Mouse (Mus musculus): ENCODE measurements around the gene Ak4. TPM values are rescaled to one million over a fixed set of nuclear protein-coding genes. Genes with fewer than 3 reads are reported as not detected.
"Not testable (repeated sequence)": the region's sequence is repeated elsewhere in the genome, so short reads cannot be mapped to it uniquely, and the experiment has no call there.

Ak4 gene
- 16.5 and 16.8 TPM in 2 replicates for polyA plus RNA-seq (2016; fragmentation: Nextera tagmentation; extraction: Ambion mirVana)

GRCm38 (mm10) chr4:101419151-101419910 lies at the start of gene Ak4:
Gene Ak4 (plus strand): TSS chr4:101419277.
- peak; percentile 85 for ATAC-seq (ENCODE audit: low FRiP score, low read depth)
- under 1% methylated on average over 52 of the region's 74 CpGs for WGBS
- H3K4me1 ChIP-seq: peaks cover 8% of the 10 kb centered on the region
- H3K27me3 ChIP-seq: peaks cover 11% of the 10 kb centered on the region; the same call in 1 of the 2 replicates
- H3K9me3 ChIP-seq: no peaks in the 10 kb centered on the region
- H3K9ac ChIP-seq (replicated peaks): peak within 1 kb of the TSS; percentile 81
- H3K4me2 ChIP-seq (replicated peaks): peak within 1 kb of the TSS; percentile 98
- H3K4me3 ChIP-seq: peak within 1 kb of the TSS; percentile 74
- peak within 1 kb of the TSS; percentile 49; the same call in 1 of the 2 replicates for H3K27ac ChIP-seq (replicated peaks)
- no peaks in the 10 kb centered on the region for H3K36me3 ChIP-seq

- Histone ChIP-seq H3K9me3 (no peaks in the 10 kb centered on the region), H3K9ac (replicated peaks) (no peak overlapping the region), H3K27me3 (no peaks in the 10 kb centered on the region), H3K36me3 (no peaks in the 10 kb centered on the region), H3K4me3 (no peak overlapping the region), H3K4me2 (replicated peaks) (no peak overlapping the region), H3K27ac (replicated peaks) (no peak overlapping the region), H3K4me1 (no peaks in the 10 kb centered on the region)
- ATAC-seq (ENCODE audit: low FRiP score, low read depth): no peak
- 71% methylated on average over 4 of the region's 4 CpGs for WGBS
These were observed 49.3 kb upstream of the Ak4 start for GRCm38 (mm10) chr4:101369738-101370275.

DNA sequence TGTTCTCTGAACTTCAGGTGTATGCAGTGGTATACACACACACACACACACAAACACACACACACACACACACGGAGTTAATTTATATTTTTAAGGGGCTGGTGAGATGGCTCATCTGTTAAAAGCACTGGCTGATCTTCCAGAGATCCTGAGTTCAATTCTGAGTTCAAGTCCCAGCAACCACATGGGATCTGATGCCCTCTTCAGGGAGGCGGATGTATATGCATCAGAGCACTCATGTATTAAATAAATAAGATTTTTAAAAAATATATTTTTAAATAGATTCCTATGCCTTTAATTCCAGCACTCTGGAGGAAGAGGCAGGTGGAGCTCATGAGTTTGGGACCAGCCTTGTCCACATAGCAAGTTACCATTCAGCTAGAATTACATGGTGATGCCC lies 46.8 kb upstream of the Ak4 start:
- Histone ChIP-seq H3K27ac (replicated peaks) (no peak overlapping the region), H3K27me3 (no peaks in the 10 kb centered on the region), H3K36me3 (no peaks in the 10 kb centered on the region), H3K4me1 (no peaks in the 10 kb centered on the region), H3K4me2 (replicated peaks) (no peak overlapping the region), H3K9me3 (no peaks in the 10 kb centered on the region), H3K4me3 (no peak overlapping the region), H3K9ac (replicated peaks) (no peak overlapping the region)
- ATAC-seq (ENCODE audit: low FRiP score, low read depth): no peak
- 73% methylated on average over 2 of the region's 2 CpGs for WGBS

DNA sequence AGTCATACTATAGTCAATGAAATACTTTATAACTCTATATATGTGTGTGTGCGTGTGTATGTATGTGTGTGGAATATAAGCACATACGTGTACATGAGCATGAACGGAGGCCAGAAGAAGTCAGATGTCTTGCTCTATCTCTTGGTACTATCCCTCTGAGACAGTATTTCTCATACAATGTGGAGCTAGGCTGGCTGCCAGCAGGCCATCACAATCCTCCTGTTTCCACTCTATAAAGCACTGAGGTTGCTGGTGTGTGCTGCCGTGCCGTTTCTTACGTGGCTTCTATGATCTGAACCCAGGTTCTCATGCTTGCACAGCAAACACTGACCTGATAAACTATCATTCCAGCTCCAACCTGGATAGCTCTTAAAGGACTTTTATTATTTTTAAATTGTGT lies 46.3 kb upstream of the Ak4 start:
- ATAC-seq (ENCODE audit: low FRiP score, low read depth): no peak
- H3K4me3 ChIP-seq: no peak overlapping the region

DNA sequence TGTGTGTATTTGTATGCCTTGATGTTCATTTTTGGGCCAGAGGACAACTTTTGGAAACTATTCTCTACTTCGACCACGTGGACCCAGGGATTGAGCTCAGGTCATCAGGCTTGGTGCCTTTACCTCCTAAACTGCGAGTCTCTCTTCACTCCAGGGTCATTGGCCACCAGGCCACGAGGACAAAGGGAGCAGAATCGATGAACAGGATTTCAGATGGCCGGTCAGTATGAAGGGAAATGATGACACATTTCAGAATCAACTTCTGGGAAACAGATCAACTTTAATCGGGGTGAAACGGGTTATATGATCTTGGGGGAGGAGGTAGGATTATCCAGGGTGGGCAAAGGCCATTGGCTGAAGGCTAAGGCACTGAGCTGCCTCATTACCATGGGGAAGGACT lies 45.0 kb upstream of the Ak4 start:
- Histone ChIP-seq H3K4me1 (no peaks in the 10 kb centered on the region), H3K4me2 (replicated peaks) (no peak overlapping the region), H3K27me3 (no peaks in the 10 kb centered on the region), H3K9me3 (no peaks in the 10 kb centered on the region), H3K4me3 (no peak overlapping the region), H3K36me3 (no peaks in the 10 kb centered on the region), H3K9ac (replicated peaks) (no peak overlapping the region), H3K27ac (replicated peaks) (no peak overlapping the region)
- WGBS: 75% methylated on average over 8 of the region's 8 CpGs
- no peak for ATAC-seq (ENCODE audit: low FRiP score, low read depth)

More for the DNA sequence above, 46.3 kb upstream of the Ak4 start:
- no peaks in the 10 kb centered on the region for H3K27me3 ChIP-seq
- no peak overlapping the region for H3K9ac ChIP-seq (replicated peaks)
- no peak overlapping the region for H3K4me2 ChIP-seq (replicated peaks)
- H3K9me3 ChIP-seq: no peaks in the 10 kb centered on the region
- no peak overlapping the region for H3K27ac ChIP-seq (replicated peaks)
- 98% methylated on average over 6 of the region's 6 CpGs for WGBS
- H3K4me1 ChIP-seq: no peaks in the 10 kb centered on the region
- no peaks in the 10 kb centered on the region for H3K36me3 ChIP-seq

DNA sequence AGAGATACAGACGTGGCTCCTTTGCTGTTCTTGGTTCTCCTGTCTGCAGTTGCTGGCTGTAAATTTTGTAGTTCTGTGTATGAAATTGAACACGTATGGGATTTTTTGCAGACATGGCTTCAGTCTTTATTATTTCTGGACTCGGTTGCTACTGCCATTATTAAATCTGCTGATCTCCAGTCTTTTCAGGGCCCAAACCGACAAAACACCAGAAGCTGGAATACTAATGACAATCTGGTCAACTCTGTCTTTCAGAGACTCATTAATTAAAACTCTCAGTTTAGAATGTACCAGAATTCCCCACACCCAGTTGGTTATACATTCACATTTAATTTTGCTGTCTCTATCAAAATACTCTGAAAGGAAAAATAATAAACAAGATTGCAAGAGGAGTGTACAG lies 42.2 kb upstream of the Ak4 start:
- H3K4me1 ChIP-seq: no peaks in the 10 kb centered on the region
- H3K9ac ChIP-seq (replicated peaks): no peak overlapping the region
- 81% methylated on average over 4 of the region's 4 CpGs for WGBS
- H3K4me3 ChIP-seq: no peak overlapping the region
- H3K36me3 ChIP-seq: no peaks in the 10 kb centered on the region
- no peak for ATAC-seq (ENCODE audit: low FRiP score, low read depth)
- no peaks in the 10 kb centered on the region for H3K9me3 ChIP-seq
- H3K27me3 ChIP-seq: no peaks in the 10 kb centered on the region
- H3K27ac ChIP-seq (replicated peaks): no peak overlapping the region
- no peak overlapping the region for H3K4me2 ChIP-seq (replicated peaks)

- no peak overlapping the region for H3K4me2 ChIP-seq (replicated peaks)
- H3K9ac ChIP-seq (replicated peaks): no peak overlapping the region
- H3K27me3 ChIP-seq: no peaks in the 10 kb centered on the region
- 64% methylated on average over 4 of the region's 4 CpGs for WGBS
- no peak for ATAC-seq (ENCODE audit: low FRiP score, low read depth)
- no peak overlapping the region for H3K4me3 ChIP-seq
- no peaks in the 10 kb centered on the region for H3K9me3 ChIP-seq
- no peaks in the 10 kb centered on the region for H3K4me1 ChIP-seq
- no peak overlapping the region for H3K27ac ChIP-seq (replicated peaks)
- no peaks in the 10 kb centered on the region for H3K36me3 ChIP-seq
These were observed 40.8 kb upstream of the Ak4 start for GRCm38 (mm10) chr4:101378241-101378640.

DNA sequence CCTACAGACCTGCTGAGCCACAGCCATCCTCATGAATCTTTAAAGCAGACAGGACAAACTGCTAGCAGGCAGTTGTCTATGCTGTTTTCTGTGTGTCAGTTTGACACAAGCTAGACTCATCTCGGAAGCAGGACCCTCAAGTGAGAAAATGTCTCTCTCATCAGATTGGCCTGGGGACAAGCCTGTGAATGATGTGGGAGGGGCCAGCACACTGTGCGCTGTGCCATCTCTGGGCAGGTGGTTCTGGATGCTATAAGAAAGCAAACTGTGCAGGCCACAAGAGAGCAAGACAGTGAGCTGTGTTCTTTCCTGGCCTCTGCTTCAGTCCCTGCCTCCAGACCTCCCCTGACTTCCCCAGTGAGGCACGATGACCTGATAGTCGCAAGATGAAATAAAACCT lies 40.3 kb upstream of the Ak4 start:
- Histone ChIP-seq H3K36me3 (no peaks in the 10 kb centered on the region), H3K27ac (replicated peaks) (no peak overlapping the region; the same call in 1 of the 2 replicates), H3K4me1 (no peaks in the 10 kb centered on the region), H3K4me2 (replicated peaks) (no peak overlapping the region), H3K9me3 (no peaks in the 10 kb centered on the region), H3K27me3 (no peaks in the 10 kb centered on the region), H3K9ac (replicated peaks) (no peak overlapping the region), H3K4me3 (no peak overlapping the region)
- no peak for ATAC-seq (ENCODE audit: low FRiP score, low read depth)
- WGBS: 78% methylated on average over 4 of the region's 4 CpGs

GRCm38 (mm10) chr4:101385002-101385401 lies 34.1 kb upstream of the Ak4 start:
- Histone ChIP-seq H3K4me1 (no peaks in the 10 kb centered on the region), H3K36me3 (no peaks in the 10 kb centered on the region), H3K4me2 (replicated peaks) (no peak overlapping the region), H3K9me3 (no peaks in the 10 kb centered on the region), H3K9ac (replicated peaks) (no peak overlapping the region), H3K4me3 (no peak overlapping the region), H3K27ac (replicated peaks) (no peak overlapping the region), H3K27me3 (no peaks in the 10 kb centered on the region)
- WGBS: 60% methylated on average over 2 of the region's 2 CpGs
- no peak for ATAC-seq (ENCODE audit: low FRiP score, low read depth)

DNA sequence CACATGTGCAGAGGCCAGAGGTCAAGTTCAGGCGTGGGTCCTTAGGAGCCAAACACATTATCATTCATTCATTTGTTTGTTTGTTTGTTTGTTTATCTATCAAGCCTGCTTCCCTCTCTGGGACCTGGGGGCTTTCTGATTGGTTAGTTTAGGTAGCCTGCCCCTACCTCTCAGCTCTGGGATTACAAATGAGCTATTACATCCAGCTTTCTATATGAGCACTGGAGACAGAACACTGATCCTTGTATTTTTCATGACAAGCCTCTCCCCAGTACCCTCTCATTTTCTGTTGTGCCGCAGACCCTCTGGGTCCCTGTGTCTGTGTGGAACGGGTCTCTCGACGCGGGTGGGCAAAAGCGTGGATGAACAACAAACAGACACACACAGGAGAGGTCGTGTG lies 30.8 kb upstream of the Ak4 start:
- Histone ChIP-seq H3K4me3 (no peak overlapping the region), H3K27me3 (no peaks in the 10 kb centered on the region), H3K27ac (replicated peaks) (no peak overlapping the region), H3K36me3 (no peaks in the 10 kb centered on the region), H3K9me3 (no peaks in the 10 kb centered on the region), H3K4me2 (replicated peaks) (no peak overlapping the region), H3K4me1 (no peaks in the 10 kb centered on the region), H3K9ac (replicated peaks) (no peak overlapping the region)
- ATAC-seq (ENCODE audit: low FRiP score, low read depth): no peak
- WGBS: 89% methylated on average over 8 of the region's 8 CpGs

DNA sequence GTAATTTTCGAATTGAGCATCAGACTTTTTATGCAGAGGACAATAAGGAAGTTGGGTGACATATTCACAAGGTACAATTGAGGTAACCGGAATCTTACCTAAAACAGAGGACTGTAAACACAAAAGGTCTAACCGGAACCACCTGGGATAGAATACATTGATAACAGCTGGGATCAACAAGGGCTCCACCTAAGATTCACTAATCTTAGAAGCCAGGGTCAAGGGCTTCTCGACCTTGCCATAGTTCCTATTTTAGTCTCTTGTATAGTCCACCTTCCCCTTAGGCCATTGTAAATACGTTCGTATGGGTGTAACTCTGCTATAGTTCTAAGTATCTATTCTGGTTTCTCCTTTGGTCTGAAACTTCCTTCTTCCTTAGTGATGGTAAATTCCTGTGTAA lies 30.4 kb upstream of the Ak4 start:
- WGBS: 83% methylated on average over 6 of the region's 6 CpGs
- ATAC-seq (ENCODE audit: low FRiP score, low read depth): not testable (repeated sequence)

DNA sequence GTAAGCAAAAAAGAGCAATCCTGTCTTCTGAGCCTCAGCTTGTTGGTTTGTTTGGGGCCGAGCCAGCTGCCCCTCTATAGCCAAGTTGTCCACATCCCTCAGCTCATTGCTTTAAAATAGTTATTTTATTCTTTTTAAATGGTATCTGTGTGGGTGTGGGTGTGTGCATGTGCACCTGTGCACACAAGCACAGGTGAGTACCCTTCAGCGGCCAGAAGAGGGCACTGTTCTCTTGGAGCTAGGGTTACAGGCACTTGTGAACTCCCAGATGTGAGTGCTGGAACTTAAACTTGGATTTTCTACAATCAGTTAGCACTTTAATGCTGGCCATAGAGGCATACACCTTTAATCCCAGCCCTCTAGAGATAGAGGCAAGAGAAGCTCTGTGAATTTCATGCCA lies 26.8 kb upstream of the Ak4 start:
- no peaks in the 10 kb centered on the region for H3K27me3 ChIP-seq
- H3K9ac ChIP-seq (replicated peaks): no peak overlapping the region
- H3K36me3 ChIP-seq: no peaks in the 10 kb centered on the region
- H3K4me1 ChIP-seq: no peaks in the 10 kb centered on the region
- no peak overlapping the region for H3K4me2 ChIP-seq (replicated peaks)
- H3K4me3 ChIP-seq: no peak overlapping the region
- 44% methylated on average over 2 of the region's 2 CpGs for WGBS
- H3K27ac ChIP-seq (replicated peaks): no peak overlapping the region
- no peaks in the 10 kb centered on the region for H3K9me3 ChIP-seq
- ATAC-seq (ENCODE audit: low FRiP score, low read depth): no peak

More for the DNA sequence above, 30.4 kb upstream of the Ak4 start:
- H3K9me3 ChIP-seq; H3K4me3 ChIP-seq; H3K4me2 ChIP-seq (replicated peaks); H3K9ac ChIP-seq (replicated peaks); H3K4me1 ChIP-seq; H3K27ac ChIP-seq (replicated peaks); H3K27me3 ChIP-seq; H3K36me3 ChIP-seq: not testable (repeated sequence)

Data from midbrain, embryonic 12.5 days (tissue).